Mouse (Mus musculus): ENCODE results near the gene Gpc6.

Gpc6 gene

DNA sequence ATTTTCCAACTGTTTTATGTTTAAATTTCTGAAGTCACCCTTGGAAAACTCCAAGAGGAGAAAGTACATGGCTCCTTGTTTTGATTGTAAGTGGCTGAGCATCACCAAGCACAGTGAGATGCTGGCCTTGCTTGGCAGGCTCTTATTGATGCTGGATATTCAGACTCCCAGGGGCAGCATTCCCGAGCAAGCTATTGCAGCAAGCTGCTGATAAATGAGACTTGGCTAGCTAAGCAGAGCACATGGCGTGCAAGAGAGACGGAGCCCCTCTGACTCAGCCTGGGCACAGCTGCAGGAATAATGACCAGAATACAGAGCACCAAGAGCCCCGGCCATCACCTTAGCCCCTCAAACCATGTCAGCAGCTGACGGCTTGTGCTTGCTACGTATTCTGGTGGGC lies 1036.2 kb downstream of the Gpc6 start:
- in situ Hi-C loops (cut with MboI; ENCODE audit: low sequenced_read_pairs) = no loop called here

- in situ Hi-C loops (cut with MboI; ENCODE audit: low sequenced_read_pairs) = no loop called here
Measured at GRCm38 (mm10) chr14:117961844-117962243, 1036.7 kb downstream of the Gpc6 start.

DNA sequence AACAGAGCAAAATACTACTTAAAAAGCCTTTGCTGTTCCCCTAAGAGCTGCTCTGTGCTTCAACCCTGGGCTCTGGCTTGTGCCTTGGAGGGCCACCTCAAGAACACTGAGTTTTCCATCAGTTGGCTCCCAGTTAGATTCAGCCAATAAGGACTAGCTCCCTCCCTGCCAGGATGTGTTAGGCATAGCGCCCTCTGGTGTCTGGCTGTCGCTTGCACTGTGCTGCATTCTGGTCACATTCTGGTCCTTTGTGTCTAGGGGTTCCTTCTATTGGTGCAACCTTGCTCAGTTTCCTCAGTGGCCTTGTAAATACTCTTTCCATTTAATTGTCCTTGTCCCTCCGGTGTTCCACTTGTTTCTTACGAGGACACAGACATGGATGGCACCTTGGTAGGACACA lies 1037.3 kb downstream of the Gpc6 start:
- in situ Hi-C loops (cut with MboI; ENCODE audit: low sequenced_read_pairs) = no loop called here

DNA sequence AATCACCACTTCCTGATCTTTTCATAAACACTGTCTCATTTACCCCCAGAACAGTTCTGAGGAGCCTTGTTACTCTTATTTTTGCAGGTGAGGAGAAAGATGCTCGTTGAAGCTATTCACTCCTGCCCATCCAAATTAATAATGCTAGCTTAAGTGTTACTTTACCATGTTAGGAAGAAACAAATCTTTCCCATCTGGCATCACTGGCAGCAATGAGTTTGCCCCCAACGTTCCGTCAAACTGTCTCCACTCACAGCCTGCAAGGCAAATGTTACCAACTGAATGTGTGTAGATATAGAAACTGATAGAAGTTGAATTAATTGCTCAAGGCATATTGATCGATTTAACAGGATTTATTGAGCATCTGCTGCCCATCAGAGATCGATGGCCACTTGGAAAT lies 1047.5 kb downstream of the Gpc6 start:
- in situ Hi-C loops (cut with MboI; ENCODE audit: low sequenced_read_pairs) = no loop called here

GRCm38 (mm10) chr14:117981532-117981931 lies 1056.4 kb downstream of the Gpc6 start:
- in situ Hi-C loops (cut with MboI; ENCODE audit: low sequenced_read_pairs) = no loop called here

GRCm38 (mm10) chr14:117988444-117988843 lies 1063.3 kb downstream of the Gpc6 start:
- in situ Hi-C loops (cut with MboI; ENCODE audit: low sequenced_read_pairs) = no loop called here

DNA sequence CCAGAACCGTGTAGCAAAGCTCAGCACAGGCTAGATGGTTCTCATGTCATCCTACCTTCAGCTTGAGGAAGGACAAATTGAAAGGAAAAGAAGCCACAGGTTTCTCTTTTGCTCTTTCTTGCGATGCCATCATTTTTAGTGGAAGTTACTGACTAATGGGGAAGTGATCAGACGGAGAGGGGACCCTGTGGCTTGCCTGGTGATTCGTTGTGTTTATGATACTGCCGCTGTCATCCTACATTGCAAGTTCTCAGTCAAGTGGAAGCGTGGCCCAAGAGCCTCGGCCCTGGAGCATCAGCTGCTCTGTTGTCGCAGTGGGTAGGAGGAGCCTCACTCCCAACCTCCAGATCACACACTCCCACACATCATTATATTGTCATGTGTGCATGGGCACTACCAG lies 1065.1 kb downstream of the Gpc6 start:
- in situ Hi-C loops (cut with MboI; ENCODE audit: low sequenced_read_pairs) = no loop called here

DNA sequence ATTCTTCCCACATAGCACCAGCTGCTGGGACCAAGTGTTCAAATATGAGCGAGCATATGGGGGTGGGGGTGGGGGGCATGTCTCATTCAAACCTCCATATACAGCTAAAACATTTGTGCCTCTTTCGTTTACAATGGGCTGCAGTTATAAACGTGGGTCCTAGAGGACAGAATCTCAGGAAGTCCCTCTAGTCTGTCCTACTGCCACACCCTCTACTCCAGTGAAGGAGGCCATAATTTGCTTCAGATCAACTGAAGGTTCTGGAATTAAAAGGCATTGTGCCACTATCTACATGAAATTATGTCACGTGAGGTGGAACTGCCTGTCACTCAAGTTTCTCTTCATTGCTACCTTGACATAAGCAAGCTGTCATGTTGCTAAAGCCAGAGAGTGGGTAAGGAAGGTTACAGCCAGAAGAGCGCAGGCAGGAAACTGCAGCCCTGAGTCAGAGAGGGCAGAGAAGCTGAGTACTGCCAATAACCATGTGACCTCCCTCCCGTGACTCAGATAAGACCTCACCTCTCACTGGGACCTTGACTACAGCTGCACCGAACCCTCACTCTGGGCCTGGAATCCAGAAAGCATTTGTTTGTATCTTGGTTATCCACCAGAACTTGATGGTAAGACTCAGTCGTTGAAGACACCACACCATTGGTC lies 1067.6 kb downstream of the Gpc6 start:
- in situ Hi-C loops (cut with MboI; ENCODE audit: low sequenced_read_pairs) = no loop called here

DNA sequence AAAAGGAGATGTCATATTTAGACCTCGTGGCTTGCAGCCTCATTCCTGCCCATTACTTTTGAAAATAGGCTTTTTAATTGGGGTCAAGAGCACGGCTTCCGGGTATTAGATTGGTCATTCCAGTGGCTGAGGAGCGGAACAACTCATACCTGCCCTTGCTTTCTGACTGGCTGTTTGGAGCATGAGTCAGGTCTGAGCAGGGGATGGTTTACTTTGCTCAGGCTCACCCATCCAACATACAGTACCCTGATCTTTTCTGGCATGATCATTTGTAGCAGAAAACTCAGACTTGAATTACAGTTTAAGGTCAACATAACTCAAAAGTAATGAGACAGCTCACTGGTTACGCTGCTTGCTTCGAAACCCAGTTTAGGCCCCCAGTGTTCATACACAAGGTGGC lies 1068.7 kb downstream of the Gpc6 start:
- in situ Hi-C loops (cut with MboI; ENCODE audit: low sequenced_read_pairs) = no loop called here

- in situ Hi-C loops (cut with MboI; ENCODE audit: low sequenced_read_pairs) = no loop called here
Measured at GRCm38 (mm10) chr14:118004434-118004833, 1079.3 kb downstream of the Gpc6 start.

GRCm38 (mm10) chr14:118005697-118006096 lies 1080.6 kb downstream of the Gpc6 start:
- in situ Hi-C loops (cut with MboI; ENCODE audit: low sequenced_read_pairs) = loop anchor here (5.0 kb wide), 1 partner anchor 142 kb away; no protein-coding TSS in a partner anchor

DNA sequence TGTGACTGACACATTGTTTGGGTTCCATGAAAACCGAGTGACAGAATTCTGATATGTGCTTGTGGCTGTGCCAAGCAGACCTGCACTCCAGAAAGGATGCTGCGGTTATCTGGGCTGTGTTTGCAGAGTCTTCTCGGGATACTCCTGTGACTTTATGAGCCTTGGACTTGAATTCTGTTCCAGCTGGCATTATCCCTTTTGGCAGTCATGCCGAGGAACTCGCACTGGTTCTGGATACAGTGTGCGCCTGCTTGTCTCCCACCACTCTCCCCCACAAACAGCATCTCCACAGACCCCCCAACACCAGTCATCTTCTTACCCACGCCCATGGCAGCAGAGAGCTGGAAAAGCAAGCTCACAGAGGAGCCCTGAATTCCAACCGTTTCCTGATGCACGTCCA lies 1084.4 kb downstream of the Gpc6 start:
- in situ Hi-C loops (cut with MboI; ENCODE audit: low sequenced_read_pairs) = loop anchor here (5.0 kb wide), 1 partner anchor 138 kb away; no protein-coding TSS in a partner anchor

- in situ Hi-C loops (cut with MboI; ENCODE audit: low sequenced_read_pairs) = no loop called here
Measured at GRCm38 (mm10) chr14:118013237-118013636, 1088.1 kb downstream of the Gpc6 start.

DNA sequence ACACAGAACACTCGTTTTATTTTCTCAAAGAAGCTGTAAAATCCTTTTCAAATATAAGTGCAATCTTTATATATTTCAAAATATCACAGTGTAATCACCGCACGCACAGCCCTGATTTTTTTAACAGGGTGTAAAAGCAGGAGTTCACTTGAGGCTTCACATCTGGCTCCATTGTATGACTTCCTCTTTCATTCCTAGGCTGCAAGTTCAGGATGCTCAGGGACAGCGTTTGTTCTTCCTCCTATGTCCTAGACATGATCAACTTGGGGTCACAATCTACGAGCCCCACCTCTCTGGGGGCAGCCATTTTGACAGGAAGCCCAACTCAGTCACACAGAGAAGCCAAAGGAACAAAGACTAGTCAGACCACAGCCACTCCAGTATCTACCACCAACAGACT lies 1094.2 kb downstream of the Gpc6 start:
- in situ Hi-C loops (cut with MboI; ENCODE audit: low sequenced_read_pairs) = no loop called here

- in situ Hi-C loops (cut with MboI; ENCODE audit: low sequenced_read_pairs) = no loop called here
Measured at GRCm38 (mm10) chr14:118021867-118022543, 1096.9 kb downstream of the Gpc6 start.
